Mouse (Mus musculus): Measurements from ENCODE around the gene Olfr1511.
"Not testable (repeated sequence)": the region's sequence is repeated elsewhere in the genome, so short reads cannot be mapped to it uniquely, and the experiment has no call there.

Gene Olfr1511

DNA sequence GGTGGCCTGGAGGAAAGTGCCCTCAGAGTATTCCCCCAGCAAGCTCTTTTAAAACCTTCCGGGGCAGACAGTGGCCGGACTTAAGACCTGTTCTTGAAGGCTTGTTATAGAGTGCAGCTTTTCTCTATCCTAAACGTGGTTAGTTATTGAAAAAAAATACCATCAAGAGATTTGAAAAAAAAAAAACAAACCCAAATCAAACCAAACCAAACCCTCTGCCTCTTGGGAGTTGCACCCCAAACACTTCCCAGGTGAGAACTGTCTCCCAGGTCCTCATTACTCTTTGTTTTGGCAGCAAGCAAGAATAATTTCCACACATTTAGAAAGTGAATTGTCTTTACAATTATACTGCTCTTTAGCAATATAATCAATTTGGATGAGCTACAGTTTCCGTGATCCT is at the start of gene Olfr1511:
Gene Olfr1511 (minus strand): TSS at position 101 of the 400 bp plus-strand sequence.
- DNase-seq (ENCODE audit: low spot score in 2 of 2) = no peak

- no peak for DNase-seq (ENCODE audit: low spot score in 2 of 2)
These were observed 45.5 kb upstream of the Olfr1511 start, which contains the start of gene Olfr1509 for GRCm38 (mm10) chr14:52442690-52443089. TSS of gene Olfr1509 (plus strand) at chr14:52442990.

GRCm38 (mm10) chr14:52427686-52428085 is 30.5 kb upstream of the Olfr1511 start:
- DNase-seq (ENCODE audit: low spot score in 2 of 2) = no peak

DNA sequence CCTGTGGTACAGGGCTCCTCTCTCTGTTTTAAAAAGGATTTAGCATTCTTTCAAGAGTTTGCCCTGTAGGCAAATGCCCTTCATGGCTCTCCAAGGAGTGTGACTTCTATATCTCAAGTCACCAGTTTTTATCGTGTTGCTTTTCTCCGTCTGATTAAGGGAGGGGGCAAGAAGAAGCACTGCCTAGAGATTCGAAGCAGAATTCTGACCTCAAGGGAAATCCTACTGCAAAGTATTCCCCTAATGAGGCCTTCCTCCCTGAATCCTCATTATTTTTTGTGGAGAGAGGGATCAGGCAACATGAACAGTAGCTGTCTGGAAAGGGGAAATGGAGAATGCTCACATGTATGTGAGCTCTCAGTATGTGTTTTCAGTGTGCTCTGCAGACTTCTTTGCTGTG is 17.1 kb upstream of the Olfr1511 start, which contains the start of gene Olfr1510:
Gene Olfr1510 (minus strand): TSS at position 101 of the 400 bp plus-strand sequence.
- no peak for DNase-seq (ENCODE audit: low spot score in 2 of 2)

GRCm38 (mm10) chr14:52410142-52410919 is 13.2 kb upstream of the Olfr1511 start:
- not testable (repeated sequence) for DNase-seq (ENCODE audit: low spot score in 2 of 2)

GRCm38 (mm10) chr14:52390084-52390848 is 6.9 kb downstream of the Olfr1511 start:
- not testable (repeated sequence) for DNase-seq (ENCODE audit: low spot score in 2 of 2)

- no peak for DNase-seq (ENCODE audit: low spot score in 2 of 2)
These were observed 18.1 kb downstream of the Olfr1511 start, which contains the start of gene Olfr1512 for GRCm38 (mm10) chr14:52379068-52379467. TSS of gene Olfr1512 (minus strand) at chr14:52379168.

DNA sequence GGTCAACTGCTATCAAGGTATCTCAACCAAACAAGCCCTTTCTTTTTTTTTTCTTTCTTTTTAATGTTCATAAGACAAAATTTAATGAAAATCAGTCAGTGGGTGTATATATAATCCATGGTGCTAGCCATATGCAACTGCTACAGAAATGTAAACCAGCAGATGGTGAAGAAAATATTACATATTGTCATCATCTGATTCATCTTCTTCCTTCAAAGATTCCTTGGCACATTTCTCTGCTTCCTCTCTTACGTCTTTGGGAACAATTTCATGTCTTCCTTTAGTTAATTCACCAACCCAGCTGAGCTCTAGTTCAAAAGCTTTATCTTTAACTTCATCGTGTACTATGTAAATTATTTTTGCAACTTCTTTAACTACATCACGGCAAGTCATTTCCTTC is 28.4 kb downstream of the Olfr1511 start:
- DNase-seq (ENCODE audit: low spot score in 2 of 2) = no peak

GRCm38 (mm10) chr14:52356308-52356707 is 40.9 kb downstream of the Olfr1511 start, which contains the start of gene Olfr1513:
TSS of gene Olfr1513 (minus strand) at chr14:52356408.
- DNase-seq (ENCODE audit: low spot score in 2 of 2) = no peak

Data from right cerebral cortex, postnatal 36 days (tissue).